Mouse (Mus musculus) kidney, postnatal 0 days (tissue): ENCODE results near the gene Adcy6. TPM values are rescaled to one million over a fixed set of nuclear protein-coding genes. Genes with fewer than 3 reads are reported as not detected.

Experiments used
- ATAC-seq: fragments of 200-750 bp; cut with Nextera tagmentation; replicated peaks from 2 replicates; pipeline ENCODE4 v1.8.0; 2017; ENCODE audit warnings: low read depth, moderate number of reproducible peaks, moderate TSS enrichment, moderate library complexity; ENCODE audit not compliant: low FRiP score
- DNase-seq: peaks from one replicate; pipeline ENCODE4 v3.0.0-alpha.2; 2016; ENCODE audit warnings: low spot score
- H3K27ac ChIP-seq: fragments of 300-500 bp; sonication (generic); 2 replicates; pipeline ENCODE4 v1.5.1; 2014; ENCODE audit warnings: mild to moderate bottlenecking
- H3K27me3 ChIP-seq: fragments of 300-500 bp; sonication (generic); 2 replicates; pipeline ENCODE4 v1.6.1; 2014; ENCODE audit warnings: low read length, mixed read lengths; ENCODE audit not compliant: insufficient read depth
- H3K36me3 ChIP-seq: fragments of 300-500 bp; sonication (generic); 2 replicates; pipeline ENCODE4 v1.6.1; 2014; ENCODE audit warnings: low read length, mixed read lengths; ENCODE audit not compliant: insufficient read depth
- H3K4me1 ChIP-seq: fragments of 300-500 bp; sonication (generic); replicated peaks from 2 replicates; pipeline ENCODE4 v1.6.1; 2014; ENCODE audit warnings: antibody characterized with exemption, low read length, mixed read lengths; ENCODE audit not compliant: insufficient read depth
- H3K4me2 ChIP-seq: fragments of 300-500 bp; sonication (generic); 2 replicates; pipeline ENCODE4 v1.6.1; 2014; ENCODE audit warnings: mild to moderate bottlenecking, low read length, moderate library complexity, mixed read lengths
- H3K4me3 ChIP-seq: fragments of 300-500 bp; sonication (generic); replicated peaks from 2 replicates; pipeline ENCODE4 v1.5.1; 2014; ENCODE audit warnings: low read depth, low read length
- H3K9ac ChIP-seq: fragments of 300-500 bp; sonication (generic); 2 replicates; pipeline ENCODE4 v1.6.1; 2014; ENCODE audit warnings: low read depth, low read length
- H3K9me3 ChIP-seq: fragments of 300-500 bp; sonication (generic); replicated peaks from 2 replicates; pipeline ENCODE4 v1.6.1; 2016; ENCODE audit warnings: low read length, inconsistent platforms, mixed read lengths
- CTCF ChIP-seq: IDR thresholded peaks from 2 replicates; pipeline ENCODE4 v1.5.1; 2016; ENCODE audit warnings: antibody characterized with exemption, low read depth, mild to moderate bottlenecking, moderate library complexity
- WGBS: fragments of 180-500 bp; shearing (Covaris S2); extraction: QIAGEN DNeasy Blood & Tissue Kit; methylation state at CpG from one replicate; pipeline ENCODE4 v1.1.7; 2014; 5-methylcytosine and 5-hydroxymethylcytosine counted together
- polyA plus RNA-seq: library from polyadenylated mRNA; unstranded; fragments of >200 nt; fragmentation: Nextera tagmentation; extraction: Ambion mirVana; gene quantifications from 2 replicates; pipeline ENCODE4 v1.2.1, GENCODE M21; 2015

Gene Adcy6
- polyA plus RNA-seq, 1 experiment from 2014 or later, result 16.8 TPM

DNA sequence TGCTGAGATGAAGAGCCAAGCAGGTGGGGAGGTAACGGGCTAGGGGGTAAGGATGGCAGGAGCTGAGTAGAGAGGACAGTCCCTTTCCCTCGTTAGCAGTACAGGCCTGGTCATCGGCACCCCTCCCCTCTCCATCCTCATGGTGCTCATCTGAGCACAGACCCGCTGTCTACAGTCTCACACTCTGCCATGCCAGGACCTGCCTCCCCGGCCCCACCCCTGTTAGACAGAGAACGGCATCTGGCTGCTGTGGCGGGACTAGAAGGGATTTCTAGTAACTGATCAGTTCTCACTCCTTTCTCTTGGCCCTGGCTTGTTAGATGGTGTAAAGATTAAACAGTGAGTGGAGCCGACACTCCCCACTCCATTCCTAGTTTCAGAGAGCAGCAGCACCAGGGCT, 36.9 kb upstream of the Adcy6 start:
- Histone ChIP-seq H3K4me3 (no peak overlapping the region), H3K27me3 (no peaks in the 10 kb centered on the region), H3K9ac (no peak overlapping the region), H3K4me1 (no peaks in the 10 kb centered on the region), H3K9me3 (no peaks in the 10 kb centered on the region), H3K36me3 (peaks cover 76% of the 10 kb centered on the region), H3K4me2 (no peak overlapping the region), H3K27ac (no peak overlapping the region)
- 86% methylated on average over 8 of the region's 8 CpGs for WGBS
- ATAC-seq (no peak), DNase-seq (no peak)
- TF ChIP-seq CTCF, result no peak

DNA sequence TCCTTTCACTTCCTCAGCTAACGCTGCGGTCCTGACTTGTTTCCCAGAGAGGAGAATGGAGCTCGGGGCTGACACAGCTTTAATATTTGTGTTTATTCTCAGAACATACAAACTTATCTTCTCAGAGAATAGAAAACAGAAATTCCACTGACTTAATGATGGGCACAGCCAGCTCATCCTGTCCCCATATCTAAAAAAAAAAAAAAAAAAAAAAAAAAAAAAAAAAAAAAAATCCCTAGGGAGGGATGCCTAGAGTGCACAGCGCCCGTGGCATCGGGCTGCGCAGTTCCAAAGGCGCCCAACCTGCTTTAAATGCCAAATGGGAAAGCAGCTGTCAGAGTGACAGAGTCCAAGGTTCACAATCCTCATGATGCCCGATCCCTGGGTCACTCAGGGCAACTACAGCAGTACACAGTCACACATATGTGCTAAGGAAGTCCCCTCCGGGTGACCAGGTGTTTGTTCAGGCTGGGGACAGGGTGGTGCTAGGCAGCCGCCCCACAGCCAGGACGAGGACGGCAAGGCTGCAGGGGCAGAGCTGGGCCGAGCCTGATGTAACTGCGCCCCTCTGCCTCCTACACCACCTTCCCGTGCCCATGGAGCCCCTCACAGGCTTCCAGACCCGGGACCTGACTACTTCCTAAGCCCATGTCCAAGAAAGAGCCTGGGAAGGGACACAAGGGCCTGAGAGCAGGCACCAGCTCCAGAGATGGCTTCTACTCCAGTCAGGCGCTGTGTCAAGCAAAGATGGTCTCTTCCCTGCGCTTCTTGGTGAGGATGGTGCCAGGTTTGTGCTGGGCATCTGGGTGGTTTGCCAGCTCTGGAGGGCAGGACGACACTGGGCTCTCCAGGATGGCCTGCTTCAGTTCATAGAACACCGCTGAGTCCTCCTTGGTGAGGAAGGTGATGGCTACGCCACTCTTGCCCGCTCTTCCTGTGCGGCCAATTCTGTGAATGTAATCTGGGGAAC, 35.5 kb upstream of the Adcy6 start:
- Histone ChIP-seq H3K27me3 (no peaks in the 10 kb centered on the region), H3K9me3 (no peaks in the 10 kb centered on the region), H3K36me3 (peaks cover 62% of the 10 kb centered on the region), H3K9ac (no peak overlapping the region), H3K4me3 (no peak overlapping the region), H3K27ac (no peak overlapping the region), H3K4me1 (no peaks in the 10 kb centered on the region), H3K4me2 (no peak overlapping the region)
- WGBS, result 84% methylated on average over 24 of the region's 24 CpGs
- TF ChIP-seq CTCF, result no peak
- ATAC-seq (0 out of 2 replicates have a peak, but pooled peaks have one; percentile 16), DNase-seq (no peak)

DNA sequence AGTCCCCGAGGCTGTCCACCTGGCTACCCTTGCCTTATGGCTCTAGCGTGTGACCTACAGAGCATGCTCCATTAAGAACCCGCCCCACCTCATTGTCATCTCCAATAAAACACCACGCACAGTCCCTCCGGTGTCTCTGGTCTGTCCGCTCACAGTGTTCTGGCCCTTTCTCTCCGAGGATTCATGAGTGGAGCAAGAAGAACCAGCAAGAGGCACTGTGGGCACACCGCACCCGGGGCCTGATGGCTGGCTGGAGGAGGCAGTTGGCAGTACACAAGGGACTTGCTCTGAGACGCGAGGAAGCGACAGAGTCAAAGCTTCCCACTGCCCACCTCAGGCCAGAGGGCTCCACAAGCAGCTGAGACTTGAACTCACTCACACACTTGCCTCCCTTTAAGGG, 34.5 kb upstream of the Adcy6 start:
- DNase-seq (no peak), ATAC-seq (no peak)
- no peaks in the 10 kb centered on the region for H3K9me3 ChIP-seq
- WGBS, result 82% methylated on average over 12 of the region's 12 CpGs
- H3K27me3 ChIP-seq, result no peaks in the 10 kb centered on the region
- peaks cover 52% of the 10 kb centered on the region for H3K36me3 ChIP-seq
- no peak overlapping the region for H3K27ac ChIP-seq
- TF ChIP-seq CTCF, result no peak
- H3K4me2 ChIP-seq, result no peak overlapping the region
- no peaks in the 10 kb centered on the region for H3K4me1 ChIP-seq
- no peak overlapping the region for H3K9ac ChIP-seq
- H3K4me3 ChIP-seq, result no peak overlapping the region

DNA sequence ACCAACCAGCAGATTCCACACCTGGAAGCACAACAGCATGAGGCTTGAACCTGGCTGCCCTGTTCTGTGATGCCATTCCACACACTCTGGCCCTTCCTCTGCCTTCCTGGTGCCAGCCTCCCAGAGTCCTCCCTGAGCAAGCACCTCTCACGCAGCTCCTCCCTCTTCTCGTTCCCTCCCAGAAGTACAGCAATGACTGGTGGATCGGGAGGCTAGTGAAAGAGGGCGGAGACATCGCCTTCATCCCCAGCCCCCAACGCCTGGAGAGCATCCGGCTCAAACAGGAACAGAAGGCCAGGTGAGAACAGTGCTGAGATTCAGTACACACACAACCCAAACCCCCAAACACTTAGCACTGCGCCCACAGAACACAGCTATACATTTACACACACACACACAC, 30.3 kb upstream of the Adcy6 start:
- Histone ChIP-seq H3K4me2 (no peak overlapping the region), H3K27ac (no peak overlapping the region), H3K4me3 (no peak overlapping the region), H3K36me3 (peaks cover 13% of the 10 kb centered on the region), H3K27me3 (0 out of 2 replicates have a peak, but pooled peaks cover 3% of the 10 kb centered on the region), H3K4me1 (peaks cover 12% of the 10 kb centered on the region), H3K9me3 (no peaks in the 10 kb centered on the region), H3K9ac (no peak overlapping the region)
- TF ChIP-seq CTCF, result no peak
- 31% methylated on average over 8 of the region's 8 CpGs for WGBS
- peak; percentile 55 for ATAC-seq
- peak; percentile 44 for DNase-seq

DNA sequence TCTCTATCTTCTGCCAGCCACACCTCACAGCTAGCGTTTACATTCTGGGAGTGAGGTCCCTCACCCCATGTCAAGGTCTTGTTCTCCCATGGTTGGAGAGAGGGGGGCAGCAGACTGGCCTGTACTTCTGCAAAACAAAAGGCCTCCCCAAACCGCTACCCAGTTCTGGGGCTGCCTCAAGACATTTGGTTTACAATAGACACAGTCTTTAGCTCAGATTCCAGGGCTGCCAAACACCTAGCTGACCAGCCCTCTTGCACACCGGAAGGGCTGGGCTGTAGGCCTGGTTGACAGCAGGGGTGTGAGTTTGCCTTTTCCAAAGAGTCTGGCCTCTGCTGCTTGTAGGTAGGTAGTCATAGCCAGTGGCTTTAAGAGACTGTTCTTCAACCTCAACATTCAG, 27.3 kb upstream of the Adcy6 start:
- no peak for DNase-seq
- no peak for ATAC-seq
- Histone ChIP-seq H3K9ac (no peak overlapping the region), H3K4me1 (peaks cover 18% of the 10 kb centered on the region), H3K4me2 (no peak overlapping the region), H3K36me3 (0 out of 2 replicates have a peak, but pooled peaks cover 1% of the 10 kb centered on the region), H3K9me3 (no peaks in the 10 kb centered on the region), H3K27me3 (0 out of 2 replicates have a peak, but pooled peaks cover 3% of the 10 kb centered on the region), H3K27ac (no peak overlapping the region), H3K4me3 (no peak overlapping the region)
- TF ChIP-seq CTCF, result no peak
- 60% methylated on average over 3 of the region's 3 CpGs for WGBS

DNA sequence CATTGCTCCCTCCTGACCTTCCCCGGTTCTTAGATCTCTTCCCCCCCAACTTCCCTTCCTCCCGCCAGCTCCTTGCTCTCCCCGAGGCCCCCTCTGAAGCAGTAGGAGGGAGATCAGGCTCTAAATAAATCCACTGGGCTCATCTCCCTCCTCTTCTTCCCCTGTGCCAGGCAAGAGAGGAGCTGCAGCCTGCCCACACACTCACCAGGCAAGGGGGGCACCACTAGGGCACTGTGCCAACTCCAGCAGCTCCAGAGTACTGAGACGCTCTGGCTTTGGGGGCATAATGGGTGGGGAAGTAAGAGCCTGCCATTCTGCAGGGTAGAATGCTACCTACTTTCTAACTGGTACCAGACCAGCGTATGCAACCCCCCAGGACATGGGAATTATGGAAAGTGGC, 26.6 kb upstream of the Adcy6 start:
- H3K4me2 ChIP-seq, result 0 out of 2 replicates have a peak overlapping the region, but pooled peaks have one; percentile 85
- H3K4me1 ChIP-seq, result peaks cover 21% of the 10 kb centered on the region
- H3K4me3 ChIP-seq, result no peak overlapping the region
- no peak for TF ChIP-seq CTCF
- no peak overlapping the region for H3K9ac ChIP-seq
- H3K36me3 ChIP-seq, result no peaks in the 10 kb centered on the region
- no peak overlapping the region for H3K27ac ChIP-seq
- WGBS, result 55% methylated on average over 5 of the region's 5 CpGs
- ATAC-seq (no peak), DNase-seq (no peak)
- H3K9me3 ChIP-seq, result no peaks in the 10 kb centered on the region
- 0 out of 2 replicates have a peak, but pooled peaks cover 3% of the 10 kb centered on the region for H3K27me3 ChIP-seq
